ENCODE assay signal across 27 mouse cellular contexts in genomic region chr6:3741296-3741695, GRCm38 (mm10). TPM values are rescaled to one million over a fixed set of nuclear protein-coding genes. Genes with fewer than 3 reads are reported as not detected.
DNase-seq lines count a peak whose midpoint lies in the region; ATAC-seq and TF ChIP-seq lines count a peak whose summit lies in the region.
"Had no signal": no experiment of that assay in that cellular context is flagged by ENCODE, and none has a peak within 500 bp of the region (broad histone marks: within the 10 kb centered on the region; RNA-seq: fewer than 3 reads in every experiment).

No protein-coding gene starts in this region.

- intact Hi-C loops in heart, postnatal 25 days (cut with DNase I), result loop anchor here (10.0 kb wide), 1 partner anchor 116 kb away; no protein-coding TSS in a partner anchor

- no peak overlapping the region for H3K4me3 ChIP-seq in heart, embryonic 12.5 days
- no peak overlapping the region for H3K4me3 ChIP-seq in midbrain, embryonic 14.5 days (replicated peaks; ENCODE audit: low read depth, low read length)
- H3K4me3 ChIP-seq in midbrain, postnatal 0 days (ENCODE audit: low read depth, low read length), result no peak overlapping the region
- H3K4me3 ChIP-seq: forebrain, embryonic 13.5 days; hindbrain, embryonic 15.5 days; left cerebral cortex, adult 2 months; limb, embryonic 15.5 days; lung, embryonic 15.5 days; midbrain, embryonic 13.5 days; neural tube, embryonic 12.5 days had no signal

- TF ChIP-seq POLR2A in brain, embryonic 14.5 days (IDR thresholded peaks at IDR 0.05; ENCODE audit: borderline replicate concordance, extremely low read depth, insufficient read depth, insufficient read length, poor library complexity, severe bottlenecking), result no peak

- no peaks in the 10 kb centered on the region for H3K36me3 ChIP-seq in heart, embryonic 12.5 days
- H3K36me3 ChIP-seq in midbrain, embryonic 14.5 days (ENCODE audit: control insufficient read depth, insufficient read depth, low read length), result no peaks in the 10 kb centered on the region
- no peaks in the 10 kb centered on the region for H3K36me3 ChIP-seq in midbrain, postnatal 0 days (ENCODE audit: insufficient read depth, low read length)
- H3K36me3 ChIP-seq: hindbrain, embryonic 15.5 days; limb, embryonic 15.5 days; lung, embryonic 15.5 days; midbrain, embryonic 13.5 days; neural tube, embryonic 12.5 days had no signal

- ATAC-seq in heart, embryonic 12.5 days (ENCODE audit: insufficient number of reproducible peaks, low FRiP score), result no peak
- no peak for ATAC-seq in midbrain, embryonic 14.5 days (ENCODE audit: low FRiP score, low TSS enrichment)
- no peak for ATAC-seq in midbrain, postnatal 0 days (ENCODE audit: low FRiP score)
- ATAC-seq: forebrain, embryonic 13.5 days; midbrain, embryonic 13.5 days; Patski had no signal

- H3K4me2 ChIP-seq in heart, embryonic 12.5 days, result peak overlapping the region; percentile 39; the same call in 1 of the 2 replicates
- H3K4me2 ChIP-seq in midbrain, embryonic 14.5 days (ENCODE audit: low read length), result no peak overlapping the region
- no peak overlapping the region for H3K4me2 ChIP-seq in midbrain, postnatal 0 days (ENCODE audit: low read depth, low read length, poor library complexity, severe bottlenecking)
- H3K4me2 ChIP-seq: forebrain, embryonic 13.5 days; hindbrain, embryonic 15.5 days; limb, embryonic 15.5 days; lung, embryonic 15.5 days; midbrain, embryonic 13.5 days; neural tube, embryonic 12.5 days had no signal

- H3K4me1 ChIP-seq in heart, embryonic 12.5 days (replicated peaks), result no peaks in the 10 kb centered on the region
- no peaks in the 10 kb centered on the region for H3K4me1 ChIP-seq in midbrain, embryonic 14.5 days (ENCODE audit: control insufficient read depth, insufficient read depth, low read length)
- H3K4me1 ChIP-seq in midbrain, postnatal 0 days (ENCODE audit: insufficient read depth, low read length), result no peaks in the 10 kb centered on the region
- H3K4me1 ChIP-seq: forebrain, embryonic 13.5 days; hindbrain, embryonic 15.5 days; limb, embryonic 15.5 days; lung, embryonic 15.5 days; midbrain, embryonic 13.5 days; neural tube, embryonic 12.5 days had no signal

- 40% methylated on average over 11 of the region's 11 CpGs for WGBS in heart, embryonic 12.5 days
- WGBS in midbrain, embryonic 14.5 days, result 48% methylated on average over 11 of the region's 11 CpGs
- WGBS in midbrain, postnatal 0 days, result 47% methylated on average over 11 of the region's 11 CpGs

- DNase-seq in heart, postnatal 25 days (ENCODE audit: low spot score), result no peak
- peak; percentile 8 for DNase-seq in midbrain, embryonic 14.5 days
- no peak for DNase-seq in midbrain, postnatal 0 days (ENCODE audit: low spot score)
- DNase-seq in brain, embryonic 14.5 days (ENCODE audit: low read depth), result peak; percentile 16
- no peak for DNase-seq in kidney, postnatal 4 days
- no peak for DNase-seq in adipocyte (ENCODE audit: low spot score)
- DNase-seq: adrenal gland, postnatal 14 days; cerebellum, adult 8-10 months; heart, adult 11 months; kidney, adult 2 months; right cerebral cortex, postnatal 14 days had no signal

- H3K9ac ChIP-seq in heart, embryonic 12.5 days, result no peak overlapping the region
- H3K9ac ChIP-seq in midbrain, embryonic 14.5 days (replicated peaks; ENCODE audit: low read length), result no peak overlapping the region
- H3K9ac ChIP-seq in midbrain, postnatal 0 days (replicated peaks; ENCODE audit: low read length, poor library complexity, severe bottlenecking), result no peak overlapping the region
- H3K9ac ChIP-seq: forebrain, embryonic 13.5 days; hindbrain, embryonic 15.5 days; limb, embryonic 15.5 days; liver, embryonic 14.5 days; lung, embryonic 15.5 days; midbrain, embryonic 13.5 days; neural tube, embryonic 12.5 days had no signal

- H3K27me3 ChIP-seq in heart, embryonic 12.5 days (replicated peaks), result no peaks in the 10 kb centered on the region
- no peaks in the 10 kb centered on the region for H3K27me3 ChIP-seq in midbrain, embryonic 14.5 days (ENCODE audit: control insufficient read depth, insufficient read depth, low read length)
- H3K27me3 ChIP-seq in midbrain, postnatal 0 days (ENCODE audit: insufficient read depth, low read length), result no peaks in the 10 kb centered on the region
- H3K27me3 ChIP-seq: forebrain, embryonic 13.5 days; hindbrain, embryonic 15.5 days; limb, embryonic 15.5 days; lung, embryonic 15.5 days; midbrain, embryonic 13.5 days; neural tube, embryonic 12.5 days had no signal

- H3K9me3 ChIP-seq in heart, embryonic 12.5 days (replicated peaks), result no peaks in the 10 kb centered on the region
- no peaks in the 10 kb centered on the region for H3K9me3 ChIP-seq in midbrain, embryonic 14.5 days (ENCODE audit: control insufficient read depth, low read length)
- no peaks in the 10 kb centered on the region for H3K9me3 ChIP-seq in midbrain, postnatal 0 days (ENCODE audit: low read length)
- H3K9me3 ChIP-seq: forebrain, embryonic 13.5 days; hindbrain, embryonic 15.5 days; limb, embryonic 15.5 days; lung, embryonic 15.5 days; midbrain, embryonic 13.5 days; neural tube, embryonic 12.5 days had no signal

- TF ChIP-seq CTCF in midbrain, postnatal 0 days (IDR thresholded peaks at IDR 0.05), result no peak
- no peak for TF ChIP-seq CTCF in brain, embryonic 14.5 days (IDR thresholded peaks at IDR 0.05; ENCODE audit: borderline replicate concordance, extremely low read depth, insufficient read depth, insufficient read length)

- H3K27ac ChIP-seq in heart, embryonic 12.5 days (ENCODE audit: poor library complexity, severe bottlenecking), result no peak overlapping the region
- H3K27ac ChIP-seq in midbrain, embryonic 14.5 days (replicated peaks; ENCODE audit: low read depth, low read length), result no peak overlapping the region
- no peak overlapping the region for H3K27ac ChIP-seq in midbrain, postnatal 0 days (ENCODE audit: low read depth, low read length)
- H3K27ac ChIP-seq: forebrain, embryonic 13.5 days; hindbrain, embryonic 15.5 days; kidney, postnatal 0 days; left cerebral cortex, adult 2 months; limb, embryonic 15.5 days; liver, embryonic 14.5 days; lung, embryonic 15.5 days; midbrain, embryonic 13.5 days; neural tube, embryonic 12.5 days had no signal

RNA-seq across cellular contexts. Expression of gene Calcr, which starts 23.2 kb away (rescaled TPM):
- polyA plus RNA-seq in heart, embryonic 12.5 days (2016; fragmentation: Nextera tagmentation; extraction: Ambion mirVana), result 0.60 and 0.74 TPM in 2 replicates
- total RNA-seq in heart, postnatal 25 days (2021), result not detected
- 6.7 and 7.4 TPM in 2 replicates for polyA plus RNA-seq in midbrain, embryonic 14.5 days (2014; fragmentation: Nextera tagmentation; extraction: Ambion mirVana)
- total RNA-seq in midbrain, postnatal 0 days (2014; rRNA removed), result 14.5 and 16.3 TPM in 2 replicates
- polyA plus RNA-seq in midbrain, postnatal 0 days (2015; fragmentation: Nextera tagmentation; extraction: Ambion mirVana), result 9.3 and 12.2 TPM in 2 replicates
- 5.6 and 8.2 TPM in 2 replicates for polyA plus RNA-seq in brain, embryonic 14.5 days (2012; rRNA removed)
- total RNA-seq: adrenal gland, postnatal 14 days; hematopoietic stem cell, adult 5-6 weeks; layer of hippocampus, postnatal 10 days had no signal
- polyA plus RNA-seq: C2C12; liver, embryonic 14.5 days; Patski; spleen, adult 2 months; urinary bladder, adult 2 months had no signal

Comparison
In these comparisons a context has a peak if more than half of its experiments do, and no peak if none do; other contexts are left out.
1. DNase-seq: peak in midbrain, embryonic 14.5 days (single experiment) and brain, embryonic 14.5 days (single experiment); none in heart, postnatal 25 days (single experiment), midbrain, postnatal 0 days (single experiment), kidney, postnatal 4 days (0 of 2) and adipocyte (single experiment).